Mouse (Mus musculus): ENCODE results near the gene Foxg1. TPM values are rescaled to one million over a fixed set of nuclear protein-coding genes. Genes with fewer than 3 reads are reported as not detected.

Gene Foxg1
- polyA plus RNA-seq, 1 experiment, result 68.4 TPM

DNA sequence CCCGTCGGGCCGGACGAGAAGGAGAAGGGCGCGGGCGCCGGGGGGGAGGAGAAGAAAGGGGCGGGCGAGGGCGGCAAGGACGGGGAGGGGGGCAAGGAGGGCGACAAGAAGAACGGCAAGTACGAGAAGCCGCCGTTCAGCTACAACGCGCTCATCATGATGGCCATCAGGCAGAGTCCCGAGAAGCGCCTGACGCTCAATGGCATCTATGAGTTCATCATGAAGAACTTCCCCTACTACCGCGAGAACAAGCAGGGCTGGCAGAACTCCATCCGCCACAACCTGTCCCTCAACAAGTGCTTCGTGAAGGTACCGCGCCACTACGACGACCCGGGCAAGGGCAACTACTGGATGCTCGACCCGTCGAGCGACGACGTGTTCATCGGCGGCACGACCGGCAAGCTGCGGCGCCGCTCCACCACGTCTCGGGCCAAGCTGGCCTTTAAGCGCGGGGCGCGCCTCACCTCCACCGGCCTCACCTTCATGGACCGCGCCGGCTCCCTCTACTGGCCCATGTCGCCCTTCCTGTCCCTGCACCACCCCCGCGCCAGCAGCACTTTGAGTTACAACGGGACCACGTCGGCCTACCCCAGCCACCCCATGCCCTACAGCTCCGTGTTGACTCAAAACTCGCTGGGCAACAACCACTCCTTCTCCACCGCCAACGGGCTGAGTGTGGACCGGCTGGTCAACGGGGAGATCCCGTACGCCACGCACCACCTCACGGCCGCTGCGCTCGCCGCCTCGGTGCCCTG is 2.6 kb downstream of the Foxg1 start, which contains the start of gene Gm43517:
Gene Gm43517 (plus strand): TSS at position 299 of the 755 bp plus-strand sequence.
- no peak for DNase-seq (ENCODE audit: extremely low spot score in 1 of 2, low spot score in 1 of 2)

DNA sequence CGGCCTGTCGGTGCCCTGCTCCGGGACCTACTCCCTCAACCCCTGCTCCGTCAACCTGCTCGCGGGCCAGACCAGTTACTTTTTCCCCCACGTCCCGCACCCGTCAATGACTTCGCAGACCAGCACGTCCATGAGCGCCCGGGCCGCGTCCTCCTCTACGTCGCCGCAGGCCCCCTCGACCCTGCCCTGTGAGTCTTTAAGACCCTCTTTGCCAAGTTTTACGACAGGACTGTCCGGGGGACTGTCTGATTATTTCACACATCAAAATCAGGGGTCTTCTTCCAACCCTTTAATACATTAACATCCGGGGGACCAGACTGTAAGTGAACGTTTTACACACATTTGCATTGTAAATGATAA is 3.2 kb downstream of the Foxg1 start:
- no peak for DNase-seq (ENCODE audit: extremely low spot score in 1 of 2, low spot score in 1 of 2)

DNA sequence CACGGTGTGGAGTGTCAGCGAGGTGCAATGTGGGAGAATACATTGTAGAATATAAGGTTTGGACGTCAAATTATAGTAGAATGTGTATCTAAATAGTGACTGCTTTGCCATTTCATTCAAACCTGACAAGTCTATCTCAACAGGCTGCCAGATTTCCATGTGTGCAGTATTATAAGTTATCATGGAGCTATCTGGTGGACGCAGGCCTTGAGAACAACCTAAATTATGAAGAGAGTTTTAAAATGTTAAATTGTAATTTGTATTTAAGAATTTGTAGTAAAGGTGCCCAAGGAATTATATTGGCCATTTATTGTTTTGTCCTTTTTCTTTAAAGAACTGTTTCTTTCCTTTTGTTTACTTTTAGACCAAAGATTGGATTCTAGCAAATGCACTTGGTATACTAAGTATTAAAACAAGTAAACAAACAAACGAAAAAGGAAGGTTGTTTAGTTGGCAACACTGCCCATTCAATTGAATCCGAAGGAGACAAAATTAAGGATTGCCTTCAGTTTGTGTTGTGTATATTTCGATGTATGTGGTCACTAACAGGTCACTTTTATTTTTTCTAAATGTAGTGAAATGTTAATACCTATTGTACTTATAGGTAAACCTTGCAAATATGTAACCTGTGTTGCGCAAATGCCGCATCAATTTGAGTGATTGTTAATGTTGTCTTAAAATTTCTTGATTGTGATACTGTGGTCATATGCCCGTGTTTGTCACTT is 3.8 kb downstream of the Foxg1 start:
- DNase-seq (ENCODE audit: extremely low spot score in 1 of 2, low spot score in 1 of 2), result no peak

DNA sequence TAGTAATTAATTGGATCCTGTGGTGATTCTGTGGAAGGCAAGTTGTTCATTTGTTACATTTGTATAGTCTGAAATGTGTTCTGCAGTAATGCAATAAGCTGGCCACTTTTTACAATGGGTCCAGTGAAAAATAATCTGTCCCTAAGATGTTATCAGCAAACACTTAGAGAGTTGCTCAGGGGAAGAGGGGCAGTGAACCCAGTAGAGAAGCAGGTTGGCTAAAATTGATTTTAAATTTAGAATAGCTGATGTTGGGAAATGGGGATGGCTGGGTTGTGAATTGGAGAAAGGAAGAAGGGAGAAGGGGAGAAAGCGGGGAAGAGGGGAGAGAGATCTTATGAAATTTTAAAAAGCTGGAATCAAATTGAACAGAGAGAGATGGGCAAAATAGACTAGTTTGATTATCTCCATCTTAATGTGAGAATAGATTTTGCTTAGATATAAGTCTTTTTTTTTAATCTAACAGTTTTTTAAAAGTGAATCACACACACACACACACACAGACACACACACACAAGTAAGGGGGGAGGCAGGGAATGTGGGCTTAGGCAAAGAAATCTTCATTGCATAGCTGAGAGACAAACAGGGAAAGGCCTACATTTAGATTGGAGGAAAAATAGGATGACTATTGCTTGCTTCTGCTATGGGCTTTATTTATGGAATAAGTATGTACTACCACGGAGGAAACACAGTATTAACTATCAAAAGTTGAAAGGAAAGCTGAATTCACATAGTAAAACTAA is 5.6 kb downstream of the Foxg1 start:
- peak in 1 of 2 experiments; percentile 49 for DNase-seq (ENCODE audit: extremely low spot score in 1 of 2, low spot score in 1 of 2)

DNA sequence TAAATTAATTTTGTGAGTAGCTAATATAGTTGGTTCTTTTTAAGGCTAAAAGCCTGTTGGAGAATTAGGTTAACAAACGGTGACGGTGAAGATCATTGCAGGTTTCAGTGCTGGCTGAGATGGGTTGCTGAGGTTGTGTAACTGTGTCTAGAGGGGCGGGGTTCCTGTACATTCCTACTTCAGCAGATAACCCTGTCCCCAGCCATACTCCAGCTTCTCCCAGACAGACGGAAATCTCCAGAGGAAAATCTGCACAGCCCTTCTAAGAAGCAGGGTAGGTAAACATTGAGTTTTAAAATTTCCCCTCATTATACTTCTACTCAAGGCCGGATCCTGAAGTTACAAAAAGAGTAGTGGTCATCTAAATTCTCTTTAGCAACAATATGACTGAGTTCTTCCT is 7.2 kb downstream of the Foxg1 start:
- DNase-seq (ENCODE audit: extremely low spot score in 1 of 2, low spot score in 1 of 2), result peak in 1 of 2 experiments; percentile 54

DNA sequence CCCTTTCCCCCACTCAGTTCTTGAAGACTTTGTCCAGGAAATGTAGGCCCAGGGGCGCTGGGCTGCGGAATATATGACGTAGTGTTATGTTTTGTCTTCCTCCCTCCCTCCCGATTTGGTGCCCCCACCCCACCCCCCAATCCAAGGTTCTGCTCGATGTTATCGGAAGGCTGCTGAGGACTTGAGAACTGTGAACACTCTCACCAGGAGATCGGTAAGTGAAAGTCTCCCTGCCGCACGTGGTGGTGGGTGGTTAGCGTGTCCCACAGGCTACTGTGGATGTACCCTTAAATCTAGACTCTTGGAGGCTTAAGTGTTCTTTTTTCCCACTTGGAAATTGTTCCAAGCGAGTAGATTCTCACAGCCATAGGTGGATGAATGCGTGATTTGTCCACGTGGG is 7.8 kb downstream of the Foxg1 start:
- peak in 1 of 2 experiments; percentile 61 for DNase-seq (ENCODE audit: extremely low spot score in 1 of 2, low spot score in 1 of 2)

DNA sequence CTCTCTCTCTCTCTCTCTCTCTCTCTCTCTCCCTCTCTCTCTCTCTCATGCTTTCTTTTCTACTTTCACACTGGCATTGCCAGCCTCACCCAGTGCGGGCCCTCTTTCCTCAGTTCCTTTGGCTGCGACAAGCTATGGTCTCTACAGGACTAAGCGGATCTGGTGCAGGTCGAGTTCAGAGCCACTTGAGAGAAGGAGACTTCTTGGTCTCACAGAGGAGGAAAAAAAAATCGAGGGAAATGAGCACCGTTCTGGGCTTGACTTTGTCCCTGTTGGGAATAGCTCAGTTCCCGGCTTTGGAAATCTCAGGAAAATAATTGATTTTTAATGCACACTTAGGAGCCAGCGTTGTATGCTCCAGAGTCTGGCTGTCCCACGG is 8.5 kb downstream of the Foxg1 start:
- no peak for DNase-seq (ENCODE audit: extremely low spot score in 1 of 2, low spot score in 1 of 2)

DNA sequence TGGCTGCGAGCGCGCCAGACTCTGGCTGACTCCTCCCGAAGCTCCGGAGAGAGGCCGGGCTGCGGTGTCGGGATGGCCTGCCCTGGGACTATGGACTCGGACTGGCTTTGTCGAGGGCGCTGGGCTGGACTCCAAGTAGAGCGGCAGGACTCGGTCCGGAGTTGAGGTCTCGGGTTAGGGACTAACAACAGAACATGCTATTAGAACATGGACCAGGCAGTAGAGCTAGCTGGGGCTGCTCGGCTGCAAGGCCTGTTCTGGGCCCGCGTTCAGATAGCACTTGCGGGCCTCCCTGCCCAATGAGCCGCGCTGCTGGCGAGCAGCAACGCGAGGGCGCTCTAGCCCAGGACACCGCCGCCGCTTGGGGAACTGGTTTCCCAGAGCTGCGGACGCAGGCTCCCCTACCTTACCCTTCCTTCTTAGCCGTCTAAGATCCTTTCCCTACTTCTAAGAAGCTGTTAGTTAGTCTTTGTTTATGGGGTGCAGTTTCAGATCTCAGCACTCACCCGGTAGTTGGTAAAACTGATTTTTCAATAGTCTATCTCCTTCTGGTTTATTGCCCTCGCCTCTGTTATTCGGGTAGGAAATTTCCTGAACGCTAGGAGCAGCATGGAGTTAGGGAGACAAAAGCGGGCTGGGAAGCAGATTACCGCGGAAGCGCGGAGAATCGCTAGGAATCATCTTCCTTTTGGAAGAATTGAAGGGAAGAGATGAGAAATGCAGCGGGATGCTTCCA is 9.0 kb downstream of the Foxg1 start:
- peak in 1 of 2 experiments; percentile 76 for DNase-seq (ENCODE audit: extremely low spot score in 1 of 2, low spot score in 1 of 2)

DNA sequence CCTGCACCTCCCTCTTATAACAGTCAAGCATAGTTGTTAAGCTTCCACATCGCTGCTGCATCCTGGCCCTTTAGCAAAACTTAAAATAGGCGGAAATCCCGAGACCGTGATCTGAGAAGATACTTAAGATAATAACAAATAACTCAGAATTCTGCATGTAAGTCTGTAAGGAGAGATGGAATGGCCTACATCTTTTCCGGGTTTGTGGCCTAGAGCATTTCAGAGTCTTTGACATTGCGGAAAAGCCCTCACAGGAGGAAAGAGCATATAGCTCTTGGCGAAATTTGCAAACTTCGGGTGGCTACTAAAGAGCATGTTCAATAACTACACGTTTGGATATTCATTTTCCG is 9.6 kb downstream of the Foxg1 start:
- DNase-seq (ENCODE audit: extremely low spot score in 1 of 2, low spot score in 1 of 2), result no peak

DNA sequence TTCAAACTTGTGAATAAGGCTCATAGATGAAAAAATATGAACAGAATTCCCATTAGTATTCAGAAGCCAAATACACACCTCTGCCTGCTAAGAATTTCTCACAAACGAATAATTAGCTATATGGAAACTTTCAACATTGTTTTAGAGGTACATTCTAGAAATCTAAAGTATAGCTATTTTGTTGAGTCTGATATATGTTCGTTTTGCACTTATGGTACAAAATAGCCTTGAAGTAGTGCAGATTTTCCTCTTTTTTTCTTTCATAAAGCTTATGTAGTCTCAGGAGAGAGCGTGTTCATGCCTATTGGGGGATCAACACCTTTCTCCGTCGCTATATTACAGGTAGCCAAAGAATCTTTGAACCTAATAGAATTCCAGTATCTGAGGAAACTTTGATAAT is 10.4 kb downstream of the Foxg1 start:
- no peak for DNase-seq (ENCODE audit: extremely low spot score in 1 of 2, low spot score in 1 of 2)

DNA sequence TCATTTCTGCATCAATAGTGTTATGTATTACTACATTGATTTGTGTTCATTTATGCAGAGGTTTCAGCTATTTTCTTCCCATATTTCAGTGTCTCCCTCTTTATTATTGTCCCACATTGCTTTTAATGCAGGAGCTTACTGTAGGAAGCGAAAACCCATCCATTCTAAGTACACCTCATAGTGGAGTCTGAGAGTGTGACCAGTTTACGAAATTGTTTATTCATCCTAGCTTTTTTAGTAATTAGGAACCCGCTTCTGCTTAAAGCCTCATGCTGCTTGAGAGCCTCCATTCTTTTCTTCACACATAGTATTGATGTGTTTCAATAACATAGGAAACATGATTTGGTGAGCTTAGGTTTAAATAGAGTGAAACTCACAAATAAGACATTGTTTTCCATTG is 11.2 kb downstream of the Foxg1 start:
- DNase-seq (ENCODE audit: extremely low spot score in 1 of 2, low spot score in 1 of 2), result no peak

DNA sequence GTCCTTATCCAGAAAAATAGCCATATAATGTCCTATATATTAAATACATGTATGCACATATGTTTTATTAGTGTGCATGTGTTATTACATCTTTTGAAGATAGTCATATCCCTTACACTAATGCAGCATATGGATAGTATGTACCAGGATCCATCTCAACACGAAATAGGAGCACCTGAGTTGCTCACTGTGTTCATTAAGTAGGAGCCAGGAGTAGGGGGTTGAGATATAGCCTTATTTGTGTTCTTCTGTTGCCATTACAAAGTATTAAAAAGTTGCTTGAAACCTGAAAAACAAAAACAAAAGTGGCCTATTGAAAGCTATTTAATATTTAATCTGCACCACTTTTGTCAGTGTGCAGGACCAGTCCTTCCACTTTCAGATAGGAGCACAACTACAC is 11.7 kb downstream of the Foxg1 start:
- DNase-seq (ENCODE audit: extremely low spot score in 1 of 2, low spot score in 1 of 2), result no peak

DNA sequence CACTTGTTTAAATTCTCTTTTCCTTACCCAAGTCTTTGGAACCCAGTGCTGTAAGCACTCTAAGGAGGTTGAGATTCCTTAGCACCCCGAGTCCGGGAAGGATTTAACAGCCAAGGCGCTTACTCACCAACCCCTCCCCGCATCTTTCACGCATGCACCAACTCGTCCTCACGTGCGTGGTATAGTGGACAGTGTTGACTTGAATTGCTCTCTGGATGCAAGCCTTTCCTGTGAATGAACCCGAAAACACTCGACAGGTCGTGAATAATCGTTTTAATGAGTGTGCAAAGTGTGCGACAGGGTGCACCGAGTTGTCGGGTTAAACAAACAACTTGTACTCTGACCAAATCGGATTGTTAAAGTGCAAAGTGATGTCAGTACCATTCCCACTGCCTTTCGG is 12.4 kb downstream of the Foxg1 start:
- DNase-seq (ENCODE audit: extremely low spot score in 1 of 2, low spot score in 1 of 2), result peak in 1 of 2 experiments; percentile 65

DNA sequence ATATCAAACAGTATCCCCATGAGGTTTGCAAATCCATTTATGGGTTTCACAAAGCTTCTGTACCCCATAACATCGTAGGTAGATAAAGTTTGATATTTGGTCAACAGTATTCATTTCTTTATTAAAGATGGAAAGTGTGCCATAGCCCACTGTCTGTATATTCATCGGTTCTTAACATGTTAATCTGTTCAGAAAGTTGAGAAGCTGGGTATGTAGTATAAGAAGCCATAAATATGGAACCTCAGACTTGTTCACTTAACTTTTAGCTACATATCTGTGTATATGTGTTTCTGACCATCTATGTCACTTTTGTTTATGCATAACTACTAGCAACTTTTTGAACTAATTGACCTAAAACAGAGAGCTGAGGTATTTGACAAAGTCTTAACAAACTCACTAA is 13.5 kb downstream of the Foxg1 start:
- DNase-seq (ENCODE audit: extremely low spot score in 1 of 2, low spot score in 1 of 2), result no peak

DNA sequence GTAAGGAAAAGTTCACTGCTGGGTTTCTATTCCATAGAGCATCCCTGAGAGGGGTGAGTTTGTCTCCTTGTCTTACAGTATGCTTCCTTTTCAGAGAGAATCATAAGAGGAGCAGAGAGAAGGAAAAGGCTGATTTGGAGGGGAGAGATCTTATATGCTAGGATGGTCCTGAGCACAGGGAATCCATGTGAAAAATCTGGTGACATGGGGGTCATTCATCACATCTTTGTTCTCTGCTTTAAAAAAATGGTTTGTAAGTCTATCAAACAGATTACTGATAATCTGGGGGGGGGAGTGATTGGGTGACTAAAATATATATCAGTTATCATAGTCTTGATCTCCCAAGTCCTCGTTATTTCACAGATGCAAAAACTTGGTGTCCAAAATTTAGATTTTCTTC is 14.3 kb downstream of the Foxg1 start:
- DNase-seq (ENCODE audit: extremely low spot score in 1 of 2, low spot score in 1 of 2), result no peak

DNA sequence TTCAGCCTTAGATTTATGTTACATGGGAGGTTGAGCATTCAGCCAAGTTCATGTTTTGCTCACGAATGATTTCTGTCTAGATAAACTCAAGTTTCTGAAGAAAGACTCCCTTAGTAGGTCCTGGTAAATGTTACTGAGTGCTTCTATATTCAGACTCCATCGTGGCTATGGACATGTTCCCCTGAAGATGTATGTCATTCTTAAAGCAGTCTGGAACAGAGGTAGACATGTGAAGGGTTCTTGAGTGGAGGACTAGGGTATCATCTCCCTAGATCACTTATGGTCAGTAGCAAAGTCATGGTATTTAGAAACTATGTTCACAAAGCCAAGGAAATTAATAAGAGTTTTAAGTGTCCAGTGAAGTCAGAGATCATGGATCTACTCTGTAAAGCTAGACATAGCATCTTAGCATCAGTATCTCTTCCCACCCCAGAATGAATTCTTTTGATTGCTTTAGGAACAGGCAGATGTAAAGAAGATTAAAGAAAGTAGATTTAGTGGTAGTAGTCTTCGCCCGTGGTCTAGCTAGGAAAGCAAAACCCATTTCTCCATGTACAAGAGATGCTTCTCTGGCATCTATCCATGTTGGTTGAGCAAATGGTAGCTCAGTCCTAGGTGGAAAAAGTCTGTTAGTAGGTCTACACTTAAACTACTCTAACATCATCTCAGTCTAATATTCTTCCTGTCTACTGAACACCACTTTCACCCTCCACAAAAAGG is 15.1 kb downstream of the Foxg1 start:
- DNase-seq (ENCODE audit: extremely low spot score in 1 of 2, low spot score in 1 of 2), result no peak

DNA sequence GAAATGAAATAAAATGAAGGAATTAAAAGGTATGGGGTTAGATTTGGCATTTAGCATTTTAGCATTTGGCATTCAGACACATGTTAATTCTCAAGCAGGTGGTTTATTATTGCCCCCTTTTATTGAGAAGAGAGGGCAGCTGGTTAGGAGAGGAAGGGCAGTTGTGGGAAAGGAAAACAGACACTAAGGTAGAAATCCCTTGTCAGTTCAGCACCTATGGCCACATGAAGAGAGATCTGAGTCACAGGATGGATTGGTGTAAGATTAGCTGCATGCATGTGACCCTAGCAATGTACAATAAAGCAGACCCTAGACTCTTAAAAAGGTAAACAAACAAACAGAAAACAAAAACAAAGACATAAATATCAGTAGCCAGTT is 15.7 kb downstream of the Foxg1 start:
- DNase-seq (ENCODE audit: extremely low spot score in 1 of 2, low spot score in 1 of 2), result no peak

DNA sequence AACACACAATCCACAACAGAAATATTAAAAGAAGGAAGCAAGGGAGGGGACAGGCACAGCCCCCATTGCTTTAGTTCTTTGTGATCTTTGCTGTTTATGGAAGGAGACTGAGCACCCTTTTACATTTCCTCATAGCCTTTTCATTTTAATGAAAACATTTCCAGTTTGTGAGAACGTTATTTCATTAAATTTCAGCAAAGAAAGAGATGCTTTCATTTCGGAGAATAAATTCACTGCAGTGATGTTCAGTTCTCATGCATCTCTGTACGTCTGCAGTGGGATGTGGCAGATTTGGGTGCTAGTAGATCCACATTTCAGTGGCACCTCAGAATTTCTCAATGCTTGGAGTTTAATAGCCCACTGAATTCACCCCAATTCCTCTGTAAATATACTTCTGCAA is 16.2 kb downstream of the Foxg1 start:
- no peak for DNase-seq (ENCODE audit: extremely low spot score in 1 of 2, low spot score in 1 of 2)

DNA sequence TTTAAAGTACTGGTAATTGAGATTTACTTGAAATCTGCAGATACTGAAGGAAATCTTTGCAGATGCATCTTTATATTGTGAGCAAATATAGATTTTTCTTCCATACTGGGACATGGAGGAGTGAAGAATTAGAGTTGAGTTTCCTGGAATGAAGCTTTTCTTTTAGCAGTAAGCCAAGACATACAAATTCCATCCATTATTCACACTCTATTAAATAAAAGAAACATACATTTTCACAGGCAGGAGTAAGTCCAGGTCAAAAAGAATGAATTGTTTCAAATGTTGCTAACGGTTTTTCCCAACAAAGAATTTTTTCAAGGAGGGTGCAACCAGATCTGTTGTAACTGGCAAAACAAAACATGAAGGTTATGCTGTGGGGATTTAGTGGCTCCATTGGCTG is 17.2 kb downstream of the Foxg1 start:
- DNase-seq (ENCODE audit: extremely low spot score in 1 of 2, low spot score in 1 of 2), result no peak

All from frontal cortex, adult 2 months (tissue).